Mouse (Mus musculus) limb, embryonic 10.5 days (tissue): ENCODE results near the gene Scgb1b11. TPM values are rescaled to one million over a fixed set of nuclear protein-coding genes. Genes with fewer than 3 reads are reported as not detected.
"Not testable (repeated sequence)": the region's sequence is repeated elsewhere in the genome, so short reads cannot be mapped to it uniquely, and the experiment has no call there.

Source experiments
- DNase-seq: peaks from one replicate; pipeline ENCODE4 v3.0.0-alpha.2; 2017; ENCODE audit warnings: low spot score
- H3K27ac ChIP-seq: fragments of 300-500 bp; sonication (generic); 2 replicates; pipeline ENCODE4 v1.5.1; 2016; ENCODE audit warnings: mild to moderate bottlenecking
- H3K27me3 ChIP-seq: fragments of 300-500 bp; sonication (generic); 2 replicates; pipeline ENCODE4 v1.6.1; 2016; ENCODE audit warnings: low read depth, mild to moderate bottlenecking; ENCODE audit not compliant: poor library complexity, severe bottlenecking
- H3K36me3 ChIP-seq: fragments of 300-500 bp; sonication (generic); 2 replicates; pipeline ENCODE4 v1.6.1; 2016; ENCODE audit warnings: mild to moderate bottlenecking, moderate library complexity
- H3K4me1 ChIP-seq: fragments of 300-500 bp; sonication (generic); 2 replicates; pipeline ENCODE4 v1.6.1; 2016
- H3K4me3 ChIP-seq: fragments of 300-500 bp; sonication (generic); 2 replicates; pipeline ENCODE4 v1.5.1; 2016; ENCODE audit warnings: mild to moderate bottlenecking, moderate library complexity
- H3K9me3 ChIP-seq: fragments of 300-500 bp; sonication (generic); replicated peaks from 2 replicates; pipeline ENCODE4 v1.6.1; 2016; ENCODE audit warnings: mild to moderate bottlenecking
- WGBS: fragments of 180-500 bp; shearing (Covaris S2); methylation state at CpG from one replicate; pipeline ENCODE4 v1.1.7; 2016; 5-methylcytosine and 5-hydroxymethylcytosine counted together
- polyA plus RNA-seq: library from polyadenylated mRNA; unstranded; fragments of >200 nt; fragmentation: Nextera tagmentation; extraction: Ambion mirVana; gene quantifications from 2 replicates; pipeline ENCODE4 v1.2.1, GENCODE M21; 2016

The Scgb1b11 gene
- not detected in 2 replicates for polyA plus RNA-seq

GRCm38 (mm10) chr7:32222540-32222939, at the start of gene Scgb1b11:
TSS of gene Scgb1b11 (plus strand) at chr7:32222840.
- not testable (repeated sequence) for H3K4me3 ChIP-seq, H3K36me3 ChIP-seq, H3K27me3 ChIP-seq, H3K27ac ChIP-seq, DNase-seq, H3K4me1 ChIP-seq, H3K9me3 ChIP-seq
- no CpG with 5 or more reads among the region's 2 CpGs for WGBS

DNA sequence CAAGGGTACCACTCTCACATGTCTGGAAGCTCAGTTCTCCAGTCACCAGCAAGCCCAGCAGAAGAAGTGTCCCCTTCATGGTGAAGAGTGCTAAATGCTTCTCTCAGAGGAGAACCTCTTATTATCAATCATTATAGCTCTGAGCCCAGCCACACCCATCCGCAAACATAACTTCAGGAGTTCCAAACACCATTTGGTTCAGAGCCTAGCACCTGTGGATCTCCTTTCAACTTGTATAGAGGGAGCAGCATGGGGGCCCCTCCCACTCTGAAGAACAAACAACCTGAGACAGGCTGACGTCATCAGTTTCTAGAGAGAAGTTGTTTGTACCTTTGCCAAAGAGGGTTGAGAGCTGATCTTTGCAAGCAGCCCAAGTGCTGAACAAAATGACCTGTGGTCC, 11.6 kb upstream of the Scgb1b11 start, which contains the start of gene Scgb2b11:
Gene Scgb2b11 (minus strand): TSS at position 101 of the 400 bp plus-strand sequence.
- H3K27me3 ChIP-seq, DNase-seq, H3K36me3 ChIP-seq, H3K4me3 ChIP-seq, H3K9me3 ChIP-seq, H3K4me1 ChIP-seq, H3K27ac ChIP-seq: not testable (repeated sequence)
- 91% methylated on average over 2 of the region's 2 CpGs for WGBS

Other genes with a start within 250 kb of the Scgb1b11 start
- gene Scgb1b10, start 122.0 kb upstream of the Scgb1b11 start, polyA plus RNA-seq: not detected in 2 replicates
- gene Scgb2b11, start 11.7 kb upstream of the Scgb1b11 start, polyA plus RNA-seq: not detected in 2 replicates
- not detected in 2 replicates for gene Scgb2b12, start 104.4 kb downstream of the Scgb1b11 start, polyA plus RNA-seq
- not detected in 2 replicates for gene Scgb1b12, start 111.3 kb downstream of the Scgb1b11 start, polyA plus RNA-seq
- not detected in 2 replicates for gene Scgb1b29, start 218.7 kb downstream of the Scgb1b11 start, polyA plus RNA-seq